Mouse (Mus musculus): Measurements from ENCODE around the gene Map3k10.

The Map3k10 gene

DNA sequence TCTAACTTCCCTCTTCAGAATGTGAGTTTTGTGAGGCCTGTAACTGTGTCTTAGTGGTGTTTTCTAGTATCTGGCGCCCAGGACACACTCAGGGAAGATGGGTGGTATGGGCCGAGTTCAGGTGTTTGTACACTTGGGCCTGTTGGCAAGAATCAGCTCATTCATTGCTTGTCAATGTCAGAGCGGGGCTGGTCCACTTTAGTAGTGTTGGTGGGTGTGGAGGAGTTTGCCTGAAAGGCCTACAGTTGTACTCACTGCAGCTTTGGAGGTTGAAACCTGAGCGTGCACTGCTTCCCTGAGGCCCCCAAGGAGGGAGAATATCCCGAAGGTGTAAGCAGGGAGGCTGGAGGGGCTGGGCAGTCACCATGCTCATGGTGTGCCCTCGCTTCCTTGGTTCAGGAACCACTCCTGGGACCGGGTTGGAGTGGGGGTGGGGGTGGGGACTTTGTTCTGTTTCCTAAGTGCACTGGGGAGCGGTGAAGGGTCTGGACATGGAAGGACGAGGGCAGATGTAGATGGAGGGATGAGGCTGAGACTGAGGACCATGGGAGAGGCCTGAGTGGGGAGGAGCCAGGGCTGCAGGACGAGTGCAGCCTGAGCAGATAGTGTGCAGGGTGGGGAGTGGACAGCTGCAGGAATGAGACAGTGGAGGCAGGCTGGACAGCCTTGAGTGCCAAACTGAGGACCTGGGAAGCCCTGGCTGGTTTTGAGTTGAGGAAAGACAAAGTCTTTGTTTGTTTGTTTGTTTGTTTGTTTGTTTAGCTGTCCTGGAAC is 67.7 kb downstream of the Map3k10 start:
- no peak for DNase-seq

Measured in right cerebral cortex, postnatal 14 days (tissue).